Mouse (Mus musculus): Measurements from ENCODE around the gene Scamp1. TPM values are rescaled to one million over a fixed set of nuclear protein-coding genes. Genes with fewer than 3 reads are reported as not detected.

Gene Scamp1
- polyA plus RNA-seq, 1 experiment = 0.12 TPM

- Histone ChIP-seq H3K27me3 (ENCODE audit: control insufficient read depth) (no peaks in the 10 kb centered on the region), H3K4me1 (ENCODE audit: control insufficient read depth) (no peaks in the 10 kb centered on the region; the same call in 1 of the 2 replicates), H3K9me3 (ENCODE audit: control insufficient read depth, low read length) (no peaks in the 10 kb centered on the region), H3K36me3 (ENCODE audit: control insufficient read depth) (no peaks in the 10 kb centered on the region), H3K4me3 (replicated peaks) (no peak overlapping the region)
- TF ChIP-seq TAL1 (IDR thresholded peaks at IDR 0.05; ENCODE audit: low read length) (no peak), GATA1 (IDR thresholded peaks at IDR 0.05; ENCODE audit: low read length) (no peak)
Observed at GRCm38 (mm10) chr13:94190386-94190785, 95.3 kb downstream of the Scamp1 start.

GRCm38 (mm10) chr13:94188200-94189086 lies 97.2 kb downstream of the Scamp1 start:
- H3K9me3 ChIP-seq (ENCODE audit: control insufficient read depth, low read length) = no peaks in the 10 kb centered on the region
- H3K27me3 ChIP-seq (ENCODE audit: control insufficient read depth) = no peaks in the 10 kb centered on the region
- no peak for TF ChIP-seq TAL1 (IDR thresholded peaks at IDR 0.05; ENCODE audit: low read length)
- TF ChIP-seq GATA1 (IDR thresholded peaks at IDR 0.05; ENCODE audit: low read length) = no peak
- no peaks in the 10 kb centered on the region for H3K36me3 ChIP-seq (ENCODE audit: control insufficient read depth)
- H3K4me1 ChIP-seq (ENCODE audit: control insufficient read depth) = no peaks in the 10 kb centered on the region; the same call in 1 of the 2 replicates
- H3K4me3 ChIP-seq (replicated peaks) = no peak overlapping the region

GRCm38 (mm10) chr13:94185631-94186030 lies 100.0 kb downstream of the Scamp1 start:
- no peak overlapping the region for H3K4me3 ChIP-seq (replicated peaks)
- H3K9me3 ChIP-seq (ENCODE audit: control insufficient read depth, low read length) = no peaks in the 10 kb centered on the region
- no peaks in the 10 kb centered on the region for H3K36me3 ChIP-seq (ENCODE audit: control insufficient read depth)
- H3K27me3 ChIP-seq (ENCODE audit: control insufficient read depth) = no peaks in the 10 kb centered on the region
- peaks cover 1% of the 10 kb centered on the region; the same call in 1 of the 2 replicates for H3K4me1 ChIP-seq (ENCODE audit: control insufficient read depth)
- TF ChIP-seq GATA1 (IDR thresholded peaks at IDR 0.05; ENCODE audit: low read length) (no peak), TAL1 (IDR thresholded peaks at IDR 0.05; ENCODE audit: low read length) (no peak)

- no peaks in the 10 kb centered on the region for H3K27me3 ChIP-seq (ENCODE audit: control insufficient read depth)
- H3K4me1 ChIP-seq (ENCODE audit: control insufficient read depth) = peaks cover 1% of the 10 kb centered on the region; the same call in 1 of the 2 replicates
- no peak overlapping the region for H3K4me3 ChIP-seq (replicated peaks)
- H3K36me3 ChIP-seq (ENCODE audit: control insufficient read depth) = no peaks in the 10 kb centered on the region
- TF ChIP-seq GATA1 (IDR thresholded peaks at IDR 0.05; ENCODE audit: low read length) = no peak
- TF ChIP-seq TAL1 (IDR thresholded peaks at IDR 0.05; ENCODE audit: low read length) = no peak
- no peaks in the 10 kb centered on the region for H3K9me3 ChIP-seq (ENCODE audit: control insufficient read depth, low read length)
Observed at GRCm38 (mm10) chr13:94184726-94185456, 100.8 kb downstream of the Scamp1 start.

- Histone ChIP-seq H3K9me3 (ENCODE audit: control insufficient read depth, low read length) (no peaks in the 10 kb centered on the region), H3K4me1 (ENCODE audit: control insufficient read depth) (peaks cover 1% of the 10 kb centered on the region; the same call in 1 of the 2 replicates), H3K27me3 (ENCODE audit: control insufficient read depth) (no peaks in the 10 kb centered on the region), H3K36me3 (ENCODE audit: control insufficient read depth) (no peaks in the 10 kb centered on the region), H3K4me3 (replicated peaks) (no peak overlapping the region)
- no peak for TF ChIP-seq GATA1 (IDR thresholded peaks at IDR 0.05; ENCODE audit: low read length)
Observed at GRCm38 (mm10) chr13:94183372-94184021, 102.2 kb downstream of the Scamp1 start.

GRCm38 (mm10) chr13:94182026-94182425 lies 103.6 kb downstream of the Scamp1 start:
- no peak overlapping the region for H3K4me3 ChIP-seq (replicated peaks)
- TF ChIP-seq TAL1 (IDR thresholded peaks at IDR 0.05; ENCODE audit: low read length) (no peak), GATA1 (IDR thresholded peaks at IDR 0.05; ENCODE audit: low read length) (no peak)
- H3K9me3 ChIP-seq (ENCODE audit: control insufficient read depth, low read length) = no peaks in the 10 kb centered on the region
- H3K36me3 ChIP-seq (ENCODE audit: control insufficient read depth) = no peaks in the 10 kb centered on the region
- H3K4me1 ChIP-seq (ENCODE audit: control insufficient read depth) = peaks cover 3% of the 10 kb centered on the region; the same call in 1 of the 2 replicates
- no peaks in the 10 kb centered on the region for H3K27me3 ChIP-seq (ENCODE audit: control insufficient read depth)

- TF ChIP-seq TAL1 (IDR thresholded peaks at IDR 0.05; ENCODE audit: low read length) (no peak), GATA1 (IDR thresholded peaks at IDR 0.05; ENCODE audit: low read length) (no peak)
- no peak overlapping the region for H3K4me3 ChIP-seq (replicated peaks)
- H3K27me3 ChIP-seq (ENCODE audit: control insufficient read depth) = no peaks in the 10 kb centered on the region
- no peaks in the 10 kb centered on the region for H3K36me3 ChIP-seq (ENCODE audit: control insufficient read depth)
- peaks cover 9% of the 10 kb centered on the region for H3K4me1 ChIP-seq (ENCODE audit: control insufficient read depth)
- no peaks in the 10 kb centered on the region for H3K9me3 ChIP-seq (ENCODE audit: control insufficient read depth, low read length)
Observed at GRCm38 (mm10) chr13:94180477-94181420, 104.9 kb downstream of the Scamp1 start.

- no peaks in the 10 kb centered on the region for H3K36me3 ChIP-seq (ENCODE audit: control insufficient read depth)
- no peak overlapping the region for H3K4me3 ChIP-seq (replicated peaks)
- TF ChIP-seq GATA1 (IDR thresholded peaks at IDR 0.05; ENCODE audit: low read length) (no peak), TAL1 (IDR thresholded peaks at IDR 0.05; ENCODE audit: low read length) (no peak)
- peaks cover 31% of the 10 kb centered on the region for H3K4me1 ChIP-seq (ENCODE audit: control insufficient read depth)
- peaks cover 17% of the 10 kb centered on the region for H3K27me3 ChIP-seq (ENCODE audit: control insufficient read depth)
- no peaks in the 10 kb centered on the region for H3K9me3 ChIP-seq (ENCODE audit: control insufficient read depth, low read length)
Observed at GRCm38 (mm10) chr13:94178401-94179040, 107.1 kb downstream of the Scamp1 start.
